Mouse (Mus musculus) ZHBTc4 (cell line): Measurements from ENCODE around the gene Fam71e1.

Experiments used
- DNase-seq: peaks from one replicate; pipeline ENCODE4 v3.0.0-alpha.2; 2011; ENCODE audit warnings: low read depth, low spot score

The Fam71e1 gene

GRCm38 (mm10) chr7:44470696-44471612 is 25.4 kb upstream of the Fam71e1 start:
- DNase-seq: no peak

- no peak for DNase-seq
Observed at GRCm38 (mm10) chr7:44471880-44472557, 24.4 kb upstream of the Fam71e1 start.

GRCm38 (mm10) chr7:44472558-44472885 is 23.9 kb upstream of the Fam71e1 start:
- DNase-seq: no peak

GRCm38 (mm10) chr7:44472961-44473646 is 23.3 kb upstream of the Fam71e1 start:
- DNase-seq: no peak

- DNase-seq: no peak
Observed at GRCm38 (mm10) chr7:44474419-44474818, 22.0 kb upstream of the Fam71e1 start.

- no peak for DNase-seq
Observed at GRCm38 (mm10) chr7:44475046-44475614, 21.3 kb upstream of the Fam71e1 start.

- no peak for DNase-seq
Observed at GRCm38 (mm10) chr7:44482836-44483435, 13.4 kb upstream of the Fam71e1 start.

- DNase-seq: no peak
Observed at GRCm38 (mm10) chr7:44484109-44484508, 12.3 kb upstream of the Fam71e1 start.

GRCm38 (mm10) chr7:44484841-44485571 is 11.4 kb upstream of the Fam71e1 start:
- DNase-seq: peak; percentile 91

- DNase-seq: no peak
Observed at GRCm38 (mm10) chr7:44485572-44486195, 10.7 kb upstream of the Fam71e1 start.

- no peak for DNase-seq
Observed at GRCm38 (mm10) chr7:44486927-44487575, 9.3 kb upstream of the Fam71e1 start.

- no peak for DNase-seq
Observed at GRCm38 (mm10) chr7:44487936-44488335, 8.4 kb upstream of the Fam71e1 start.

GRCm38 (mm10) chr7:44488545-44488944 is 7.8 kb upstream of the Fam71e1 start:
- DNase-seq: no peak

GRCm38 (mm10) chr7:44490281-44490680 is 6.1 kb upstream of the Fam71e1 start:
- DNase-seq: no peak

GRCm38 (mm10) chr7:44491391-44491790 is 5.0 kb upstream of the Fam71e1 start:
- DNase-seq: no peak

- DNase-seq: no peak
Observed at GRCm38 (mm10) chr7:44492166-44492826, 4.1 kb upstream of the Fam71e1 start.

- no peak for DNase-seq
Observed at GRCm38 (mm10) chr7:44494681-44495080, 1.7 kb upstream of the Fam71e1 start.

- DNase-seq: no peak
Observed at GRCm38 (mm10) chr7:44495086-44495485, 1.3 kb upstream of the Fam71e1 start.

- DNase-seq: no peak
Observed at GRCm38 (mm10) chr7:44496771-44497109, 359 bp downstream of the Fam71e1 start.
